Mouse (Mus musculus) ZHBTc4 (cell line): ENCODE measurements around the gene Vmn2r100.

Experiments
- DNase-seq: peaks from one replicate; pipeline ENCODE4 v3.0.0-alpha.2; 2011; ENCODE audit warnings: low read depth, low spot score

Gene Vmn2r100

GRCm38 (mm10) chr17:19504432-19504831 lies at the start of gene Vmn2r100:
TSS of gene Vmn2r100 (plus strand) at chr17:19504732.
- DNase-seq = no peak

GRCm38 (mm10) chr17:19482866-19483265 lies 21.7 kb upstream of the Vmn2r100 start:
- peak; percentile 11 for DNase-seq

- DNase-seq = no peak
Measured at GRCm38 (mm10) chr17:19576927-19577326, 72.4 kb downstream of the Vmn2r100 start, which contains the start of gene Vmn2r101. TSS of gene Vmn2r101 (plus strand) at chr17:19577227.
